Mouse (Mus musculus) midbrain, embryonic 15.5 days (tissue): ENCODE measurements around the gene Slc9a8. TPM values are rescaled to one million over a fixed set of nuclear protein-coding genes. Genes with fewer than 3 reads are reported as not detected.
A peak's percentile ranks its signal among the peaks of the same experiment; 100 is the strongest.

ENCODE experiments used
- ATAC-seq: fragments of 200-750 bp; cut with Nextera tagmentation; replicated peaks from 2 replicates; pipeline ENCODE4 v1.8.0; 2017; ENCODE audit warnings: moderate TSS enrichment
- H3K27ac ChIP-seq: fragments of 300-500 bp; sonication (generic); 2 replicates; pipeline ENCODE4 v1.5.1; 2015; ENCODE audit warnings: mild to moderate bottlenecking, inconsistent platforms
- H3K27me3 ChIP-seq: fragments of 300-500 bp; sonication (generic); replicated peaks from 2 replicates; pipeline ENCODE4 v1.6.1; 2015; ENCODE audit warnings: inconsistent platforms
- H3K36me3 ChIP-seq: fragments of 300-500 bp; sonication (generic); replicated peaks from 2 replicates; pipeline ENCODE4 v1.6.1; 2015; ENCODE audit warnings: inconsistent platforms
- H3K4me1 ChIP-seq: fragments of 300-500 bp; sonication (generic); 2 replicates; pipeline ENCODE4 v1.6.1; 2015; ENCODE audit warnings: inconsistent platforms
- H3K4me2 ChIP-seq: fragments of 300-500 bp; sonication (generic); 2 replicates; pipeline ENCODE4 v1.6.1; 2015; ENCODE audit warnings: inconsistent platforms, mild to moderate bottlenecking, moderate library complexity
- H3K4me3 ChIP-seq: fragments of 300-500 bp; sonication (generic); 2 replicates; pipeline ENCODE4 v1.5.1; 2015; ENCODE audit warnings: mild to moderate bottlenecking, inconsistent platforms
- H3K9ac ChIP-seq: fragments of 300-500 bp; sonication (generic); 2 replicates; pipeline ENCODE4 v1.6.1; 2015; ENCODE audit warnings: mild to moderate bottlenecking, inconsistent platforms
- H3K9me3 ChIP-seq: fragments of 300-500 bp; sonication (generic); 2 replicates; pipeline ENCODE4 v1.6.1; 2016; ENCODE audit warnings: inconsistent platforms
- WGBS: fragments of 180-500 bp; shearing (Covaris S2); methylation state at CpG from one replicate; pipeline ENCODE4 v1.1.7; 2015; ENCODE audit warnings: mixed read lengths; 5-methylcytosine and 5-hydroxymethylcytosine counted together
- polyA plus RNA-seq: library from polyadenylated mRNA; unstranded; fragments of >200 nt; fragmentation: Nextera tagmentation; extraction: Ambion mirVana; gene quantifications from 2 replicates; pipeline ENCODE4 v1.2.1, GENCODE M21; 2015

Gene Slc9a8
- polyA plus RNA-seq, 1 experiment from 2014 or later: 23.2 TPM

- H3K9ac ChIP-seq: no peak overlapping the region
- H3K4me1 ChIP-seq: peaks cover 17% of the 10 kb centered on the region
- no peak overlapping the region for H3K4me2 ChIP-seq
- H3K4me3 ChIP-seq: no peak overlapping the region
- 64% methylated on average over 4 of the region's 4 CpGs for WGBS
- ATAC-seq: no peak
- peaks cover 3% of the 10 kb centered on the region; the same call in 1 of the 2 replicates for H3K36me3 ChIP-seq
- H3K27me3 ChIP-seq: no peaks in the 10 kb centered on the region
- peak overlapping the region; percentile 77 for H3K27ac ChIP-seq
- no peaks in the 10 kb centered on the region for H3K9me3 ChIP-seq
Observed at GRCm38 (mm10) chr2:167476762-167477161, 55.2 kb downstream of the Slc9a8 start.

- ATAC-seq: no peak
- no peak overlapping the region for H3K4me2 ChIP-seq
- no peaks in the 10 kb centered on the region for H3K9me3 ChIP-seq
- peaks cover 17% of the 10 kb centered on the region for H3K4me1 ChIP-seq
- 47% methylated on average over 2 of the region's 2 CpGs for WGBS
- H3K36me3 ChIP-seq: peaks cover 13% of the 10 kb centered on the region
- H3K27ac ChIP-seq: no peak overlapping the region
- H3K27me3 ChIP-seq: no peaks in the 10 kb centered on the region
- no peak overlapping the region for H3K4me3 ChIP-seq
- H3K9ac ChIP-seq: no peak overlapping the region
Observed at GRCm38 (mm10) chr2:167478128-167478527, 56.6 kb downstream of the Slc9a8 start.

- peaks cover 17% of the 10 kb centered on the region for H3K4me1 ChIP-seq
- WGBS: 97% methylated on average over 1 of the region's 1 CpGs
- H3K27me3 ChIP-seq: no peaks in the 10 kb centered on the region
- no peak overlapping the region for H3K4me3 ChIP-seq
- peaks cover 20% of the 10 kb centered on the region for H3K36me3 ChIP-seq
- no peaks in the 10 kb centered on the region for H3K9me3 ChIP-seq
- no peak overlapping the region for H3K9ac ChIP-seq
- no peak overlapping the region for H3K4me2 ChIP-seq
- H3K27ac ChIP-seq: no peak overlapping the region
- no peak for ATAC-seq
Observed at GRCm38 (mm10) chr2:167479501-167479900, 58.0 kb downstream of the Slc9a8 start.

GRCm38 (mm10) chr2:167482681-167483080 is 61.2 kb downstream of the Slc9a8 start:
- WGBS: 83% methylated on average over 4 of the region's 4 CpGs
- Histone ChIP-seq H3K36me3 (peaks cover 21% of the 10 kb centered on the region), H3K4me1 (0 out of 2 replicates have a peak, but pooled peaks cover 3% of the 10 kb centered on the region), H3K9me3 (no peaks in the 10 kb centered on the region), H3K27me3 (no peaks in the 10 kb centered on the region), H3K9ac (no peak overlapping the region), H3K4me2 (no peak overlapping the region), H3K4me3 (no peak overlapping the region), H3K27ac (no peak overlapping the region)
- no peak for ATAC-seq

- 95% methylated on average over 27 of the region's 27 CpGs for WGBS
- 0 out of 2 replicates have a peak, but pooled peaks cover 3% of the 10 kb centered on the region for H3K4me1 ChIP-seq
- no peak overlapping the region for H3K27ac ChIP-seq
- no peaks in the 10 kb centered on the region for H3K27me3 ChIP-seq
- H3K9ac ChIP-seq: no peak overlapping the region
- H3K4me3 ChIP-seq: no peak overlapping the region
- no peak for ATAC-seq
- peaks cover 21% of the 10 kb centered on the region for H3K36me3 ChIP-seq
- no peak overlapping the region for H3K4me2 ChIP-seq
- H3K9me3 ChIP-seq: no peaks in the 10 kb centered on the region
Observed at GRCm38 (mm10) chr2:167483081-167483826, 61.7 kb downstream of the Slc9a8 start.

- H3K9ac ChIP-seq: no peak overlapping the region
- 96% methylated on average over 24 of the region's 24 CpGs for WGBS
- no peaks in the 10 kb centered on the region for H3K27me3 ChIP-seq
- H3K4me3 ChIP-seq: no peak overlapping the region
- no peak for ATAC-seq
- no peaks in the 10 kb centered on the region for H3K9me3 ChIP-seq
- H3K27ac ChIP-seq: no peak overlapping the region
- H3K4me1 ChIP-seq: 0 out of 2 replicates have a peak, but pooled peaks cover 3% of the 10 kb centered on the region
- H3K4me2 ChIP-seq: no peak overlapping the region
- peaks cover 21% of the 10 kb centered on the region for H3K36me3 ChIP-seq
Observed at GRCm38 (mm10) chr2:167483827-167484410, 62.4 kb downstream of the Slc9a8 start.

DNA sequence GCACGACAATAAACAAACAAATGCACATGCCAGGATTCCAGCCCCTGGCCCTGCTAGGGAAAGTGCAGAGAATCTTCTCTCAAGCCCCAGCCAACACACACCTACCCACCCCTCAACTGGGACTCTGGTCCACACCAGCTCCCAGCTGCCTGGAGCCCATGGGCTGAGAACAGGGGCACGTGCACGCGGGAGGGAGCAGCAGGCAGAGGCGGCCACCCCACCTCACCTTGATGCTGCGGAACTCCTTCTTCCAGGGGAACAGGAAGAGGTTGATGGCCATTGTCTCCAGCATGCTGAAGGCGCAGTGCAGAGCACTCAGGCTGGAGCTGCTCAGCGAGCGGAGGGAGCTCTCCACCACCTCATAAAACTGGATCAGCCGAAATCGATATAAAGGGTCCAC is 63.4 kb downstream of the Slc9a8 start:
- Histone ChIP-seq H3K4me3 (no peak overlapping the region), H3K4me2 (no peak overlapping the region), H3K36me3 (peaks cover 21% of the 10 kb centered on the region), H3K27ac (no peak overlapping the region), H3K9me3 (no peaks in the 10 kb centered on the region), H3K4me1 (0 out of 2 replicates have a peak, but pooled peaks cover 3% of the 10 kb centered on the region), H3K9ac (no peak overlapping the region), H3K27me3 (no peaks in the 10 kb centered on the region)
- no peak for ATAC-seq
- WGBS: 88% methylated on average over 11 of the region's 11 CpGs

DNA sequence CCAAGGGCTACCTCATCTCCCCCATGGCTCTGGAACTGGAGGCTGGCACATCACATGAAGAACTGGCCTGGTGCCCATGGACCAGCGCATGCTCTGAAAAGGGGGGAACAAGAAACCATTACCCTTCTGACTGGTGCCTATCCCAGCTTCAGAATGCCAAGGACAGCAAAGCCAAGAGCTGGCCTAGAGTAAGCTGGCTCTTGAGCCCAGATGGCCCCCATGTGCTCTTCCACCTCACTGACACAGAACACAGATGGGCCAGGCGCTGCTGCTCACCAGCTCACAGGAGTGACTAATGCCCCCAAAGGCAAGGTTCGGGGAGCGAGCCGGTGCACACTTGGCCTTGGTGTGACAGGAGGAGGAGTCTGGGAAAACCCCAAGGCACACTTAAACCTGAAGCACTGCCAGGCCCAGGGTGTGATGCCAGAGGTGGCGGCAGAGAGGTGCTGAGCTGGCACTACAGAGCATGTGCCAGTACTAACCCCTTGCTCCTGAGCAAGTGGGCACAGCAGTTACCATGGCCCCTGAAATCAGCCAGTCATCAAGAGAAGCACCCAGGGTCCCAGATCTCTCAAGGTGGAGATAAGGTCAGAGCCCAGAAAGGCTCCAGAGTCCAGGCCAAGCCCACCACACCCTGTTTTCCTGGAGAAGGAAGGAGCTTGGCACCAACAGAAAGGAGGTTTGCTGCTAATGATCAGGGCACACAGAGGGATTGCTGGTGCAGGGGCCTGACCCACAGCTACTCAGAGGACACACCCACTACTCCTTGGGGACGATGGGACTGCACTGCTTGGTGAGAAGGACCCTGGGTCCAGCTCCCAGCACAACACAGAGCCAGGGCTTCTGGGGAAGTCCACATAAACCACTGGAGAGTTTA is 64.2 kb downstream of the Slc9a8 start:
- Histone ChIP-seq H3K9me3 (no peaks in the 10 kb centered on the region), H3K9ac (no peak overlapping the region), H3K27ac (no peak overlapping the region), H3K36me3 (peaks cover 21% of the 10 kb centered on the region), H3K4me1 (peaks cover 8% of the 10 kb centered on the region), H3K4me2 (no peak overlapping the region), H3K4me3 (no peak overlapping the region), H3K27me3 (no peaks in the 10 kb centered on the region)
- ATAC-seq: peak; percentile 56; the same call in 1 of the 2 replicates
- WGBS: 87% methylated on average over 7 of the region's 7 CpGs

GRCm38 (mm10) chr2:167486573-167486972 is 65.1 kb downstream of the Slc9a8 start:
- H3K27ac ChIP-seq: no peak overlapping the region
- 92% methylated on average over 4 of the region's 4 CpGs for WGBS
- no peak overlapping the region for H3K4me2 ChIP-seq
- no peaks in the 10 kb centered on the region for H3K9me3 ChIP-seq
- no peaks in the 10 kb centered on the region for H3K27me3 ChIP-seq
- peaks cover 21% of the 10 kb centered on the region for H3K36me3 ChIP-seq
- no peak overlapping the region for H3K4me3 ChIP-seq
- peaks cover 16% of the 10 kb centered on the region for H3K4me1 ChIP-seq
- ATAC-seq: no peak
- no peak overlapping the region for H3K9ac ChIP-seq

GRCm38 (mm10) chr2:167487551-167487950 is 66.0 kb downstream of the Slc9a8 start:
- WGBS: 93% methylated on average over 6 of the region's 6 CpGs
- H3K4me1 ChIP-seq: peaks cover 22% of the 10 kb centered on the region

GRCm38 (mm10) chr2:167487994-167488393 is 66.5 kb downstream of the Slc9a8 start:
- peaks cover 12% of the 10 kb centered on the region for H3K36me3 ChIP-seq
- no peaks in the 10 kb centered on the region for H3K9me3 ChIP-seq
- H3K27me3 ChIP-seq: no peaks in the 10 kb centered on the region
- H3K4me1 ChIP-seq: peaks cover 22% of the 10 kb centered on the region
- no peak overlapping the region for H3K4me2 ChIP-seq
- H3K27ac ChIP-seq: no peak overlapping the region
- no peak overlapping the region for H3K9ac ChIP-seq
- no peak overlapping the region for H3K4me3 ChIP-seq
- WGBS: 90% methylated on average over 6 of the region's 6 CpGs
- ATAC-seq: no peak

More at GRCm38 (mm10) chr2:167487551-167487950, 66.0 kb downstream of the Slc9a8 start:
- ATAC-seq: no peak
- Histone ChIP-seq H3K36me3 (peaks cover 17% of the 10 kb centered on the region), H3K9me3 (no peaks in the 10 kb centered on the region), H3K4me3 (no peak overlapping the region), H3K27me3 (no peaks in the 10 kb centered on the region), H3K9ac (no peak overlapping the region), H3K4me2 (no peak overlapping the region), H3K27ac (no peak overlapping the region)
